Mouse (Mus musculus) liver, embryonic 14.5 days (tissue): ENCODE measurements around the gene Txnrd3.

Source experiments
- CTCF ChIP-seq: IDR thresholded peaks from 2 replicates; pipeline ENCODE4 v1.5.1; 2016; ENCODE audit warnings: antibody characterized with exemption, low read depth, control low read depth
- EP300 ChIP-seq: IDR thresholded peaks from 2 replicates; pipeline ENCODE4 v1.6.1; 2016; ENCODE audit warnings: antibody characterized with exemption, low read depth

DNA sequence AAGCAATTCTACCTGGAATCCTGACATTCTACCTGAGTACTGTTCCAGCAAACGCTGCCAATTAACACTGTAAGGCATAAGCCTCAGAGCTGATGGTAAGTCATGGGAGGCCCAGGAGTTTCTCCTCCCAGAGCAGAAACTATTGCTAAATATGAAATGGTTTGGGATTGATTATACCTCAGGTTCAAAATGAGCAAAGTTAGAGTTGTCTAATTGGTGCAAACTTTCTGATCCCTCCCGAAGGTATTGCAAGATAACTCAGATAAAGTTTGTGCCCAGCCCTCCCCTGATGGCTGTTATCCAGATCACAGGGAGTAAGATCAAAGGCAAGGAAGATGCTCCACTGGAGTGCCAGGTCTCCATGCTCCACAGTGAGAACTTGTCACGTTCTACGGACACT is 63.5 kb downstream of the Txnrd3 start, which contains the start of gene Vmn1r40:
- TF ChIP-seq CTCF (no peak), EP300 (no peak)
